Mouse (Mus musculus): ENCODE data around the gene Kdf1. TPM values are rescaled to one million over a fixed set of nuclear protein-coding genes. Genes with fewer than 3 reads are reported as not detected.

Gene Kdf1
- polyA plus RNA-seq, 1 experiment from 2014 or later, result 22.7 TPM

- ATAC-seq (ENCODE audit: insufficient number of reproducible peaks, low FRiP score, low TSS enrichment, low read depth), result no peak
- no peak overlapping the region for H3K4me3 ChIP-seq
- WGBS, result 85% methylated on average over 28 of the region's 28 CpGs
These were observed 32.9 kb upstream of the Kdf1 start for GRCm38 (mm10) chr4:133485691-133486425.

GRCm38 (mm10) chr4:133486673-133487357, 31.9 kb upstream of the Kdf1 start:
- Histone ChIP-seq H3K36me3 (no peaks in the 10 kb centered on the region), H3K27me3 (peaks cover 11% of the 10 kb centered on the region), H3K4me2 (no peak overlapping the region), H3K27ac (no peak overlapping the region), H3K9me3 (no peaks in the 10 kb centered on the region), H3K4me1 (peaks cover 28% of the 10 kb centered on the region), H3K9ac (no peak overlapping the region), H3K4me3 (no peak overlapping the region)
- ATAC-seq (ENCODE audit: insufficient number of reproducible peaks, low FRiP score, low TSS enrichment, low read depth), result no peak
- WGBS, result 89% methylated on average over 26 of the region's 26 CpGs

More at GRCm38 (mm10) chr4:133485691-133486425, 32.9 kb upstream of the Kdf1 start:
- no peak overlapping the region for H3K27ac ChIP-seq
- H3K4me1 ChIP-seq, result peaks cover 23% of the 10 kb centered on the region
- H3K9ac ChIP-seq, result no peak overlapping the region
- no peak overlapping the region for H3K4me2 ChIP-seq
- H3K36me3 ChIP-seq, result no peaks in the 10 kb centered on the region
- H3K9me3 ChIP-seq, result no peaks in the 10 kb centered on the region
- H3K27me3 ChIP-seq, result peaks cover 21% of the 10 kb centered on the region

- H3K27me3 ChIP-seq, result 0 out of 2 replicates have a peak, but pooled peaks cover 4% of the 10 kb centered on the region
- H3K9ac ChIP-seq, result no peak overlapping the region
- no peaks in the 10 kb centered on the region for H3K36me3 ChIP-seq
- ATAC-seq (ENCODE audit: insufficient number of reproducible peaks, low FRiP score, low TSS enrichment, low read depth), result no peak
- no peak overlapping the region for H3K4me3 ChIP-seq
- no peaks in the 10 kb centered on the region for H3K9me3 ChIP-seq
- H3K27ac ChIP-seq, result no peak overlapping the region
- 67% methylated on average over 20 of the region's 20 CpGs for WGBS
- H3K4me1 ChIP-seq, result peaks cover 22% of the 10 kb centered on the region
- H3K4me2 ChIP-seq, result no peak overlapping the region
These were observed 30.0 kb upstream of the Kdf1 start for GRCm38 (mm10) chr4:133488619-133489392.

- WGBS, result 52% methylated on average over 4 of the region's 4 CpGs
- no peak for ATAC-seq (ENCODE audit: insufficient number of reproducible peaks, low FRiP score, low TSS enrichment, low read depth)
- H3K36me3 ChIP-seq, result no peaks in the 10 kb centered on the region
- no peak overlapping the region for H3K9ac ChIP-seq
- no peak overlapping the region for H3K4me3 ChIP-seq
- H3K27ac ChIP-seq, result no peak overlapping the region
- H3K4me1 ChIP-seq, result peaks cover 19% of the 10 kb centered on the region
- H3K4me2 ChIP-seq, result no peak overlapping the region
- H3K27me3 ChIP-seq, result peaks cover 2% of the 10 kb centered on the region; the same call in 1 of the 2 replicates
- H3K9me3 ChIP-seq, result no peaks in the 10 kb centered on the region
These were observed 29.1 kb upstream of the Kdf1 start for GRCm38 (mm10) chr4:133489489-133490245.

- Histone ChIP-seq H3K4me2 (no peak overlapping the region), H3K27me3 (peaks cover 21% of the 10 kb centered on the region), H3K36me3 (no peaks in the 10 kb centered on the region), H3K4me1 (peaks cover 20% of the 10 kb centered on the region), H3K4me3 (no peak overlapping the region), H3K9me3 (no peaks in the 10 kb centered on the region), H3K9ac (no peak overlapping the region), H3K27ac (no peak overlapping the region)
- no peak for ATAC-seq (ENCODE audit: insufficient number of reproducible peaks, low FRiP score, low TSS enrichment, low read depth)
- WGBS, result 24% methylated on average over 10 of the region's 10 CpGs
These were observed 27.0 kb upstream of the Kdf1 start for GRCm38 (mm10) chr4:133491800-133492199.

GRCm38 (mm10) chr4:133493895-133494294, 24.9 kb upstream of the Kdf1 start:
- peak overlapping the region; percentile 55 for H3K4me2 ChIP-seq
- H3K9ac ChIP-seq, result no peak overlapping the region
- peak overlapping the region; percentile 29 for H3K4me3 ChIP-seq
- peaks cover 41% of the 10 kb centered on the region for H3K27me3 ChIP-seq
- no peaks in the 10 kb centered on the region for H3K36me3 ChIP-seq
- H3K4me1 ChIP-seq, result peaks cover 40% of the 10 kb centered on the region
- 25% methylated on average over 9 of the region's 12 CpGs for WGBS
- no peak for ATAC-seq (ENCODE audit: insufficient number of reproducible peaks, low FRiP score, low TSS enrichment, low read depth)
- H3K27ac ChIP-seq, result no peak overlapping the region
- H3K9me3 ChIP-seq, result no peaks in the 10 kb centered on the region

GRCm38 (mm10) chr4:133494432-133494831, 24.3 kb upstream of the Kdf1 start:
- Histone ChIP-seq H3K27me3 (peaks cover 47% of the 10 kb centered on the region), H3K27ac (no peak overlapping the region), H3K4me2 (peak overlapping the region; percentile 55), H3K36me3 (no peaks in the 10 kb centered on the region), H3K9ac (no peak overlapping the region), H3K9me3 (no peaks in the 10 kb centered on the region), H3K4me3 (peak overlapping the region; percentile 29), H3K4me1 (peaks cover 39% of the 10 kb centered on the region)
- no peak for ATAC-seq (ENCODE audit: insufficient number of reproducible peaks, low FRiP score, low TSS enrichment, low read depth)
- 2% methylated on average over 12 of the region's 12 CpGs for WGBS

- Histone ChIP-seq H3K4me2 (no peak overlapping the region), H3K4me1 (peaks cover 34% of the 10 kb centered on the region), H3K9ac (no peak overlapping the region), H3K27me3 (peaks cover 51% of the 10 kb centered on the region), H3K27ac (no peak overlapping the region), H3K4me3 (no peak overlapping the region), H3K9me3 (no peaks in the 10 kb centered on the region), H3K36me3 (no peaks in the 10 kb centered on the region)
- WGBS, result 60% methylated on average over 4 of the region's 4 CpGs
- ATAC-seq (ENCODE audit: insufficient number of reproducible peaks, low FRiP score, low TSS enrichment, low read depth), result no peak
These were observed 23.9 kb upstream of the Kdf1 start for GRCm38 (mm10) chr4:133494867-133495266.

GRCm38 (mm10) chr4:133495711-133496110, 23.1 kb upstream of the Kdf1 start:
- no peak overlapping the region for H3K4me3 ChIP-seq
- ATAC-seq (ENCODE audit: insufficient number of reproducible peaks, low FRiP score, low TSS enrichment, low read depth), result no peak
- no peaks in the 10 kb centered on the region for H3K36me3 ChIP-seq
- H3K4me1 ChIP-seq, result peaks cover 34% of the 10 kb centered on the region
- WGBS, result 30% methylated on average over 7 of the region's 7 CpGs
- no peak overlapping the region for H3K9ac ChIP-seq
- H3K4me2 ChIP-seq, result no peak overlapping the region
- H3K9me3 ChIP-seq, result no peaks in the 10 kb centered on the region
- peaks cover 59% of the 10 kb centered on the region for H3K27me3 ChIP-seq
- no peak overlapping the region for H3K27ac ChIP-seq

GRCm38 (mm10) chr4:133496738-133497445, 21.9 kb upstream of the Kdf1 start:
- no peak for ATAC-seq (ENCODE audit: insufficient number of reproducible peaks, low FRiP score, low TSS enrichment, low read depth)
- 21% methylated on average over 6 of the region's 6 CpGs for WGBS
- peaks cover 30% of the 10 kb centered on the region for H3K4me1 ChIP-seq

More at GRCm38 (mm10) chr4:133496738-133497445, 21.9 kb upstream of the Kdf1 start:
- Histone ChIP-seq H3K9me3 (no peaks in the 10 kb centered on the region), H3K9ac (no peak overlapping the region), H3K27me3 (peaks cover 67% of the 10 kb centered on the region), H3K4me2 (peak overlapping the region; percentile 99; the same call in 1 of the 2 replicates), H3K4me3 (peak overlapping the region; percentile 65), H3K36me3 (no peaks in the 10 kb centered on the region), H3K27ac (no peak overlapping the region)
